Mouse (Mus musculus) hindbrain, postnatal 0 days (tissue): ENCODE measurements around the gene Cbr4. TPM values are rescaled to one million over a fixed set of nuclear protein-coding genes. Genes with fewer than 3 reads are reported as not detected.

ENCODE experiments used
- ATAC-seq: fragments of 200-750 bp; cut with Nextera tagmentation; 2 replicates; pipeline ENCODE4 v1.8.0; 2017; ENCODE audit warnings: mild to moderate bottlenecking, moderate TSS enrichment, moderate library complexity
- DNase-seq: peaks from one replicate; pipeline ENCODE4 v3.0.0-alpha.2; 2015; ENCODE audit warnings: low spot score
- H3K27ac ChIP-seq: fragments of 300-500 bp; sonication (generic); 2 replicates; pipeline ENCODE4 v1.5.1; 2014; ENCODE audit warnings: mild to moderate bottlenecking
- H3K27me3 ChIP-seq: fragments of 300-500 bp; sonication (generic); 2 replicates; pipeline ENCODE4 v1.6.1; 2014; ENCODE audit warnings: low read length, mixed read lengths; ENCODE audit not compliant: insufficient read depth
- H3K36me3 ChIP-seq: fragments of 300-500 bp; sonication (generic); 2 replicates; pipeline ENCODE4 v1.6.1; 2014; ENCODE audit warnings: low read length, mixed read lengths; ENCODE audit not compliant: insufficient read depth
- H3K4me1 ChIP-seq: fragments of 300-500 bp; sonication (generic); 2 replicates; pipeline ENCODE4 v1.6.1; 2014; ENCODE audit warnings: antibody characterized with exemption, low read length, mixed read lengths; ENCODE audit not compliant: insufficient read depth
- H3K4me2 ChIP-seq: fragments of 300-500 bp; sonication (generic); 2 replicates; pipeline ENCODE4 v1.6.1; 2014; ENCODE audit warnings: low read depth, mild to moderate bottlenecking, low read length, moderate library complexity, mixed read lengths
- H3K4me3 ChIP-seq: fragments of 300-500 bp; sonication (generic); 2 replicates; pipeline ENCODE4 v1.5.1; 2014; ENCODE audit warnings: low read length
- H3K9ac ChIP-seq: fragments of 300-500 bp; sonication (generic); replicated peaks from 2 replicates; pipeline ENCODE4 v1.6.1; 2014; ENCODE audit warnings: mild to moderate bottlenecking, low read length, moderate library complexity, mixed read lengths
- H3K9me3 ChIP-seq: fragments of 300-500 bp; sonication (generic); 2 replicates; pipeline ENCODE4 v1.6.1; 2016; ENCODE audit warnings: low read length, mixed read lengths
- CTCF ChIP-seq: IDR thresholded peaks from 2 replicates; pipeline ENCODE4 v1.5.1; 2016; ENCODE audit warnings: antibody characterized with exemption, control low read depth, low read depth
- WGBS: fragments of 180-500 bp; shearing (Covaris S2); extraction: QIAGEN DNeasy Blood & Tissue Kit; methylation state at CpG from one replicate; pipeline ENCODE4 v1.1.7; 2014; 5-methylcytosine and 5-hydroxymethylcytosine counted together
- polyA plus RNA-seq: library from polyadenylated mRNA; unstranded; fragments of >200 nt; fragmentation: Nextera tagmentation; extraction: Ambion mirVana; gene quantifications from 2 replicates; pipeline ENCODE4 v1.2.1, GENCODE M21; 2015
- total RNA-seq: library from RNA; depleted of rRNA; stranded (reverse); fragments of >200 nt; gene quantifications from 2 replicates; pipeline ENCODE4 v1.2.3, GENCODE M21; 2014

Gene Cbr4
- total and polyA plus RNA-seq, 2 experiments from 2014 or later: 10.1 to 24.5 TPM

- no peak for TF ChIP-seq CTCF
- Histone ChIP-seq H3K27ac (no peak overlapping the region), H3K4me1 (no peaks in the 10 kb centered on the region), H3K4me3 (no peak overlapping the region), H3K9me3 (no peaks in the 10 kb centered on the region), H3K36me3 (no peaks in the 10 kb centered on the region), H3K4me2 (no peak overlapping the region), H3K9ac (no peak overlapping the region), H3K27me3 (no peaks in the 10 kb centered on the region)
- DNase-seq: no peak
- ATAC-seq: no peak
- 84% methylated on average over 4 of the region's 4 CpGs for WGBS
Measured at GRCm38 (mm10) chr8:61470213-61470612, 17.3 kb upstream of the Cbr4 start.

GRCm38 (mm10) chr8:61475251-61475673 lies 12.3 kb upstream of the Cbr4 start:
- no peak for DNase-seq
- H3K27ac ChIP-seq: no peak overlapping the region
- ATAC-seq: no peak
- no peak for TF ChIP-seq CTCF
- no peaks in the 10 kb centered on the region; the same call in 1 of the 2 replicates for H3K4me1 ChIP-seq
- H3K4me3 ChIP-seq: no peak overlapping the region
- H3K27me3 ChIP-seq: no peaks in the 10 kb centered on the region
- 60% methylated on average over 6 of the region's 6 CpGs for WGBS
- no peaks in the 10 kb centered on the region for H3K36me3 ChIP-seq
- H3K4me2 ChIP-seq: no peak overlapping the region
- H3K9ac ChIP-seq: no peak overlapping the region
- H3K9me3 ChIP-seq: no peaks in the 10 kb centered on the region

- Histone ChIP-seq H3K27ac (no peak overlapping the region), H3K4me1 (no peaks in the 10 kb centered on the region; the same call in 1 of the 2 replicates), H3K4me2 (no peak overlapping the region), H3K36me3 (no peaks in the 10 kb centered on the region), H3K4me3 (no peak overlapping the region), H3K9ac (no peak overlapping the region), H3K9me3 (no peaks in the 10 kb centered on the region), H3K27me3 (no peaks in the 10 kb centered on the region)
- DNase-seq (no peak), ATAC-seq (no peak)
- 78% methylated on average over 9 of the region's 9 CpGs for WGBS
- no peak for TF ChIP-seq CTCF
Measured at GRCm38 (mm10) chr8:61476160-61476559, 11.4 kb upstream of the Cbr4 start.

- H3K4me1 ChIP-seq: no peaks in the 10 kb centered on the region; the same call in 1 of the 2 replicates
- H3K4me3 ChIP-seq: no peak overlapping the region
- H3K27me3 ChIP-seq: no peaks in the 10 kb centered on the region
- no peaks in the 10 kb centered on the region for H3K36me3 ChIP-seq
- 95% methylated on average over 4 of the region's 4 CpGs for WGBS
- DNase-seq (no peak), ATAC-seq (no peak)
- H3K27ac ChIP-seq: no peak overlapping the region
- TF ChIP-seq CTCF: no peak
- H3K9ac ChIP-seq: no peak overlapping the region
- no peak overlapping the region for H3K4me2 ChIP-seq
- no peaks in the 10 kb centered on the region for H3K9me3 ChIP-seq
Measured at GRCm38 (mm10) chr8:61478150-61478549, 9.4 kb upstream of the Cbr4 start.

- Histone ChIP-seq H3K9ac (no peak overlapping the region), H3K27ac (no peak overlapping the region), H3K9me3 (no peaks in the 10 kb centered on the region), H3K4me2 (no peak overlapping the region), H3K36me3 (no peaks in the 10 kb centered on the region), H3K4me3 (no peak overlapping the region), H3K4me1 (no peaks in the 10 kb centered on the region; the same call in 1 of the 2 replicates), H3K27me3 (no peaks in the 10 kb centered on the region)
- DNase-seq (no peak), ATAC-seq (no peak)
- TF ChIP-seq CTCF: no peak
- 89% methylated on average over 8 of the region's 8 CpGs for whole genome bisulfite sequencing
Measured at GRCm38 (mm10) chr8:61478793-61479192, 8.7 kb upstream of the Cbr4 start.

- Histone ChIP-seq H3K4me3 (no peak overlapping the region), H3K4me2 (no peak overlapping the region), H3K9me3 (no peaks in the 10 kb centered on the region), H3K36me3 (no peaks in the 10 kb centered on the region), H3K27ac (no peak overlapping the region), H3K9ac (no peak overlapping the region), H3K27me3 (no peaks in the 10 kb centered on the region), H3K4me1 (no peaks in the 10 kb centered on the region; the same call in 1 of the 2 replicates)
- WGBS: 55% methylated on average over 10 of the region's 11 CpGs
- peak; percentile 68 for TF ChIP-seq CTCF
- DNase-seq: peak; percentile 34
- peak; percentile 61 for ATAC-seq
Measured at GRCm38 (mm10) chr8:61479506-61480214, 7.9 kb upstream of the Cbr4 start.
